Mouse (Mus musculus) lung, adult 2 months (tissue): ENCODE data around the gene Cpd. TPM values are rescaled to one million over a fixed set of nuclear protein-coding genes. Genes with fewer than 3 reads are reported as not detected.

Source experiments
- DNase-seq: peaks from one replicate; pipeline ENCODE4 v3.0.0; 2022
- H3K4me1 ChIP-seq: fragments of 200-500 bp; 2 replicates; pipeline ENCODE4 v1.6.1; 2011; ENCODE audit warnings: low read length; ENCODE audit not compliant: control insufficient read depth, insufficient read depth
- H3K4me3 ChIP-seq: fragments of 200-500 bp; replicated peaks from 2 replicates; pipeline ENCODE3; 2011; ENCODE audit warnings: low read depth, mild to moderate bottlenecking, control low read depth, low read length; ENCODE audit errors: extremely low read depth
- CTCF ChIP-seq: fragments of 200-500 bp; IDR thresholded peaks from 2 replicates; pipeline ENCODE4 v1.5.1; 2011; ENCODE audit warnings: mild to moderate bottlenecking, low read length, control low read depth; ENCODE audit not compliant: insufficient read depth
- POLR2A ChIP-seq: fragments of 200-500 bp; IDR thresholded peaks from 2 replicates; pipeline ENCODE4 v1.6.1; 2011; ENCODE audit warnings: low read depth, mild to moderate bottlenecking, control low read depth, low read length, borderline replicate concordance; ENCODE audit errors: extremely low read depth
- WGBS: fragments of 180-500 bp; shearing (Covaris S2); methylation state at CpG from one replicate; pipeline ENCODE4 v1.1.7; 2018; 5-methylcytosine and 5-hydroxymethylcytosine counted together
- polyA plus RNA-seq: library from polyadenylated mRNA; depleted of rRNA; stranded (reverse); fragments of >200 nt; gene quantifications from 2 replicates; pipeline ENCODE4 v1.2.3, GENCODE M21; 2012

Cpd gene
- polyA plus RNA-seq, 1 experiment: 49.0 TPM

DNA sequence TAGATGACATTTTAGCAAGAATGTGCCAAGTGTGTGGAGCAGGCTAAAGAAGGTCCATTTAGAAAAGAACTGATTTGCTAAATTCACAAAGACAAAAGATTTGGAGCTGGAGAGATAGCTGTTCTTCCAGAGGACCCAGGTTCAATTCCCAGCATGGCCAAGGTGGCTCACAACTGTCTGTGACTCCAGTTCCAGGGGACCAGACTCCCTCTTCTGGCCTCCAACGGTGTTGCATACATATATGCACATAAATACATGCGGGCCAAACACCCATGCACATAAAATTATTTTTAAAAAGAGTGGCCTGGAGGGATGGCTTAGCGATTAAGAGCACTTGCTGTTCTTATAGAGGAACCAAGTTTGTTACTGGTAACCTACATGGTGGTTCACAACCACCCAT is 4.7 kb upstream of the Cpd start:
- Histone ChIP-seq H3K4me1 (no peaks in the 10 kb centered on the region), H3K4me3 (no peak overlapping the region)
- WGBS: 73% methylated on average over 3 of the region's 3 CpGs
- DNase-seq: no peak
- no peak for TF ChIP-seq POLR2A
- TF ChIP-seq CTCF: peak; percentile 4; the same call in 1 of the 2 replicates

DNA sequence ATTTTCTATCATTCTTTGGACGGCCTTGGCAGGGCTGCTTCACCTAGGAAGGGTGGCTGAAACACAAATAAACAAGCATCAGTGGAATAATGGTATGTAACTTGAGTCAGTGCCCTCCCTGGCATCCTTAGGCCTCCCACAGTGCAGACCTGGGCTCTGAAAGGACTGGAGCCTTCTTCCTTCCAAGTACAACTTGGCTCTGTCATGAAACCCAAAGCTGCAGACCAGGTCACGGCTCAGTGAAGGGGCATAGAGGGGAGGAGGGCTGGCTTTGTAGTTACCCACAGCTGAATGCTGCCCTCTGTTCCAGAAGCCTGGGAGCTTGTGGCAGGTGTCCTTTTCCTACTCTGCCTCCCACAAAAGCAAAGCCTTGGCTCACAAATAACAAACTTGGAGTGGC is 2.8 kb upstream of the Cpd start:
- no peak overlapping the region for H3K4me3 ChIP-seq
- no peak for DNase-seq
- no peak for TF ChIP-seq CTCF
- WGBS: 49% methylated on average over 2 of the region's 2 CpGs
- peaks cover 5% of the 10 kb centered on the region; the same call in 1 of the 2 replicates for H3K4me1 ChIP-seq

DNA sequence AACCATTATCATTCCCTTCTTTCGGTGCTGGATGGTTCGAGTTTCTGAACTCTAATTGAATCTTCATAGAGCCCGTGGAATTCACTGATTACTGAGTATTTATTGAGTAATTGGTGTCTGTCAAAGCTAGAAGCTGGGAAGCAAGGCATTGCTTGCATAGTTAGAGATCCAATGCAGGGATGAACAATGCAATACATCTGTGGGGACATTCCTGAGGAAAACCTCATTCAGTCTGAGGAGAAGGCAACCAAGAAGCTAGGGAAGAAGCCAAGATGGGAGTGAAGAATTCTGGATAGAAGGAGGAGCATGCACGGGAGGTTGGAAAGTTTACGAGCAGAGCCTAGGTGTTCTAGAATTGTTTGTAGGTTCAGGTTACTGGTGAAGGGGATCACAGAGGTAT is 1.3 kb upstream of the Cpd start:
- Histone ChIP-seq H3K4me1 (peaks cover 7% of the 10 kb centered on the region), H3K4me3 (no peak overlapping the region)
- DNase-seq: no peak
- WGBS: 75% methylated on average over 5 of the region's 5 CpGs
- TF ChIP-seq POLR2A (no peak), CTCF (no peak)

DNA sequence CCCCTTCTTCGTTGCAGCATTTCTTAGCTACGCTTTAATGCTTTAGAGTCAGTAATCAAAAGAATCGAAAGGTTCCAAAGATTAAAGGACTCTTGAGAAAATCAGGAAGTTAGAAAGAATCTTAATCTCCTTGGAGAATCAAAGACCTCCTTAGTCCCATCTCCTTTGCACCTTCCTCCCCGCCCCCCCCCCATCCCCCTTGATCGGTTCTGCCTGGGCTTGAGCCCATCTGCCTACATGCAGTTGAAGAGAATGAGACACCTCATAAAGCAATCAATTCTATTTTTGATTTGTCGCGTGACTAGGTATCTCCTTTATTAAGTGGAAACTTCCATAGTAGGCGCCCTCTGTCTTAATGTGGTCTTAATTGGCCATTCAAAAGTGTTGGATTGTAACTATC is 536 bp upstream of the Cpd start:
- Histone ChIP-seq H3K4me3 (peak overlapping the region; percentile 35), H3K4me1 (peaks cover 7% of the 10 kb centered on the region)
- TF ChIP-seq CTCF (no peak), POLR2A (no peak)
- no peak for DNase-seq
- 24% methylated on average over 8 of the region's 8 CpGs for WGBS

DNA sequence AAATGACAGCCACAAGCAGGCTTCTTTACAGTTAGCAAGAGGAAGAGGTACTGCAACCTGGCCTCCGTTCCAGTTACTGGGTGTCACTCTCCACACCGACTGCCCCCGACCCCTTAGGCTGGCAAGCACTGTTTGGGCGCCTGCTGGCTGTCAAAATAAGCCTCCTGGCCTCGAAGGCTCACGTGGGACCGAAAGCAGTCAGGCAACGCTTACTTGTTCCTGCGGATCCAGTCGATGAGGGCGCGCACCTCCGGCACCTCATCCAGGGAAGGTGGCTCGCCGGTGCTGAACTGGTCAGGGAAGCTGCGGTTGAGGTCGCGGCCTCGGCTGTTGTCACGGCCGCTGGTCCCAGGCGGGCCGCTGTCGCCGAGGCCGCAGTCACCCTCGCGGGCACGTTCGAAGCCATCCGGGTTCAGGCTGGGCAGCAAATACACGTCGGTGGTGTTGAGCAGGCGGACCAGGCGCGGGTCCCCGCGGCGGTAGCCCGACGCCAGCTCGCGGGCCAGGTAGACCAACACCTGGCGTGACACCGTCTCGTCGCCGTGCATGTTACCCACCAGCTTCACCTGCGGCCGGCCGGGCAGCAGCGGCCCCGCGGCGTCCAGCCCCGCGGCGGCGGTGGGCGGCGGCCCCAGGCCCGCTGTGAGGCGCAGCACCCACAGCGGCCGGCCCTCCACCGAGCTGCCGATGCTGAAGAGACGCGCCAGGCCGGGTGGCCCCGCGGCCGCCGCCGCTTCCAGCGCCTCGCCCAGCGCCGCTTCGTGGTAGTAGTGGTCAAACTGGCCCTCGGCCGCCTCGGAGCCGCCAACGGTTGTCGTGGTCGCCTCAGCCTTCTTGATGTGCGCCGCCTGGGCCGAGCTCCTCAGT is 574 bp downstream of the Cpd start:
- peak; percentile 53 for DNase-seq
- Histone ChIP-seq H3K4me1 (peaks cover 7% of the 10 kb centered on the region), H3K4me3 (peak overlapping the region; percentile 85)
- WGBS: under 1% methylated on average over 90 of the region's 90 CpGs
- no peak for TF ChIP-seq POLR2A
- no peak for TF ChIP-seq CTCF

DNA sequence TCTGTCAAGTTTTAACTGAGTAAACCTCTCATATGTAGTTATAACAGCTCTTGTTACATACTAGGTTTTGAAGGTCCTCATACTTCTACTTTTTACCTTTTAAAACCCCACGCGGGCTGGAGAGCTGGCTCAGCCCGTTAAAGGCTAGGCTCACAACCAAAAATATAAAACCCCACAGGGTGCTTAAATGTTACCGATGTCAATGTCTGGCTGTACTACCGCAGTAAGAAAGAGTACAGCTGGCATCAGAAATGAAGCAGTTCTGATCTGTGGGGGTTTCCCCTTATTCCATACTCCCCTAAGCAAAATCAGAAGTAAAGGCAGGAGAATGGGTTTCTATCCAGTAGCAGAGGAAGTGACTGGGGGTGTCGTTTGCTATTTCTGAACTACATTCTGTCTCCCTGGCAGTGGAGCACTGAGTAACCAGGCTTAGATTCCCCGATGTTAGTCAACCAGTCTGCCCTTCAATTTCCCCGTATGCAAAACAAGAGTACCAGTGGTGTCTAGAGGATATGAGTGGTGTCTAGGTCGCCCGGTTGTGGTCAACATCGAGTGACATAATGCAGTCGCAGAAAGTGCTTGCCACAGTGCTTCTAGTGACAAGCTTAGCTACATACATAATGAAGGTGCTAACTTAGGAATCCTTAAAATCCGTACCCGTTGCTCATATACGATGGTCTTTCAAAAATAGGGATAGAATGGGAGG is 1.4 kb downstream of the Cpd start:
- DNase-seq: peak; percentile 22
- WGBS: 5% methylated on average over 15 of the region's 15 CpGs
- TF ChIP-seq CTCF (no peak), POLR2A (no peak)
- H3K4me1 ChIP-seq: peaks cover 7% of the 10 kb centered on the region
- H3K4me3 ChIP-seq: peak overlapping the region; percentile 85

DNA sequence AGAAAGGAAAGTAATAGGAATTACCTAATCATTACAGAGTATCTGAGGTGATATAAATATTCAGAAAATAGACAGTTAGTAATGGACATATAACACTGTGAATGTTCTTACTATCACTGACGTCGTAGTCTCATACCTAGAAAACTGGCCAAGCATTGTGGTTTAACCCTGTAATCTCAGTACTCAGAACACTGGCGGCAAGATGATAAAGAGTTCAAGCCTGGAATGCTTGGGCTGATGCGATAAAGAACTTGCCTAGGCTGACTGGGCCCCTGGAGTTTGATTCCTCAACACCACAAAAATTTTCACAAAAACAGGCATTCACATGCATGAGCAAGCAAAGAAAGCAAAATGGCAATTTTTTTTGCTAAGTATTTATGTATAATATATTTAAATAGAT is 8.2 kb downstream of the Cpd start:
- WGBS: 87% methylated on average over 4 of the region's 4 CpGs
- TF ChIP-seq POLR2A: no peak
- no peak for TF ChIP-seq CTCF
- Histone ChIP-seq H3K4me1 (no peaks in the 10 kb centered on the region; the same call in 1 of the 2 replicates), H3K4me3 (no peak overlapping the region)
- DNase-seq: no peak

DNA sequence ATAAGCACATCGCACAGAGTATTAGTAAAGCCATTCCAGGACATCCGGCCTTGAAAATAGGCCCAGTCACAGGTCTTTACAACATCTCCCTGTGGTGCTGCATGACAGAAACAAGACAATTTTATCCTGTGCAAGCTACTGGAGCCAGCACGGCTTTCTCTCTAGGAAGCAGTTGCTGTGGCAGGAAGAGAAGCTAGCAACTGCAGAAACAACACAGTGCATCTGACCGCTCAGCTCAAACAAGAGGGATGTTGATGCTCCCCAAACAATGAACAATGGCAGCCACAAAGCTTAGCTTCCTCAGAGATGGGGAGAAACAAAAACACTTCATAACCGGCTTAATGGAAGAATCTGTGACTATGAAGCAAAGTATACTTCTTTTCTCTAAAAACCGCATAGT is 10.5 kb downstream of the Cpd start:
- Histone ChIP-seq H3K4me3 (no peak overlapping the region), H3K4me1 (no peaks in the 10 kb centered on the region; the same call in 1 of the 2 replicates)
- TF ChIP-seq CTCF: no peak
- TF ChIP-seq POLR2A: no peak
- WGBS: 62% methylated on average over 6 of the region's 6 CpGs
- no peak for DNase-seq

DNA sequence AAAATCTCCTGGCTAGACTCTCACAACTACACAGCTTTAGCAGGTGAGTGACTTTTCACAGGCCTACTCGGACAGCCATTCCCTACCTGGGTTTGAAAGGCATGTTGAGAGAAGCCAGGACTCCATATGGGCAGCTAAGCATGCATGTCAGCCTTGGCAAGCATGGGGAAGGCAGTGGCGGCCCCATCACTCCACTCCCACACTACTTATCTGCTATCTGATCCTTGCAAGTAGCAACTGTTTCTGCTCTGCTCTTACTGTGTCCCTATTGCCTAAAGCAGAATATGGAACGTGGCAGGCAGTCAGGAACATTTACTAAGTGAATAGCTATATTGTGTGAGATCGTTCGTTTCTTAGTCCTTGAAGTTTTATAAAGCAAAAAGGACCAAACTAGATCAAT is 10.9 kb downstream of the Cpd start:
- DNase-seq: no peak
- Histone ChIP-seq H3K4me3 (no peak overlapping the region), H3K4me1 (no peaks in the 10 kb centered on the region; the same call in 1 of the 2 replicates)
- WGBS: 68% methylated on average over 5 of the region's 5 CpGs
- no peak for TF ChIP-seq POLR2A
- TF ChIP-seq CTCF: no peak

DNA sequence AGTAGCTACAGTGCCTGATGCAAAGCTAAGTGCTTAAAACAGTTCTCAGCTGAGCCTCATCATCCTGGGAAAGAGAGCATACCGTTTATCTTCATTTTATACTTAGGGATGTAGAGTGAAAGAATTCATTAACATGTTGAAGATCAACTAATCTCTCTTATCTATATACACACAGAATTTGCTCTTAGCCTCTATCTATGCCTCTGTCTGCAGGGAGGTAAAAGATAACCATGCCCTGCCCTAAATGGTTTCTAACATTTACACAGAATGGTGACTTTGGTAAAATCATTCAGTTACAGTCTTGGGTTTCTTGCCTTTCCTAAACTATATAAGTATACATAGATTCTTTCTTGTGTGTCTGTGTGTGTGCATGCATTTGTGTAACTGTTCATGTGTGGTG is 12.2 kb downstream of the Cpd start:
- WGBS: 59% methylated on average over 1 of the region's 1 CpGs
- no peak for DNase-seq
- Histone ChIP-seq H3K4me3 (no peak overlapping the region), H3K4me1 (no peaks in the 10 kb centered on the region; the same call in 1 of the 2 replicates)
- TF ChIP-seq CTCF (no peak), POLR2A (no peak)

DNA sequence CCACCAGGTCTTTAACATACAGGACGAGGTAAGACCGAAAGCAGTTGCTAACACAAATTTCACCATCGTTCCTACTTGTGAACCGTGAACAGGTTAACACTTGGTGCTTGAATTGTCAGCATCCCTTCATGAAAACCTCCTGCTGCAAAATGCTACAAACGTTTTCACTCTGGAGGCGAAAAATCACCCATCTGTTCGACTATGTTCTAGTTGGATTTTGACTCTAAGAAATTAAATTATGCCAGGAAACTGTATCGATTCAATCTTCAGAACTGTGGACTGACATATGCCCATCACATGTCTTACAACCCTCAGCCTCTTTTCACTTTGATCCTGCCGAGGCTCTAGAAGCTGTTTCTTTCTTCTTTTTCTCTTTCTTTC is 21.9 kb downstream of the Cpd start:
- no peak for DNase-seq
- 84% methylated on average over 9 of the region's 9 CpGs for WGBS
- Histone ChIP-seq H3K4me3 (no peak overlapping the region), H3K4me1 (peaks cover 9% of the 10 kb centered on the region; the same call in 1 of the 2 replicates)
- TF ChIP-seq CTCF: no peak
- TF ChIP-seq POLR2A: no peak
